Mouse (Mus musculus) testis, adult 2 months (tissue): ENCODE measurements around the gene Cntnap2.

Source experiments
- CTCF ChIP-seq: fragments of 200-500 bp; IDR thresholded peaks from 2 replicates; pipeline ENCODE4 v1.5.1; 2012; ENCODE audit warnings: low read depth, mild to moderate bottlenecking, inconsistent platforms, low read length, moderate library complexity; ENCODE audit not compliant: control insufficient read depth, insufficient read depth, insufficient replicate concordance
- POLR2A ChIP-seq: fragments of 200-500 bp; IDR thresholded peaks from 2 replicates; pipeline ENCODE4 v1.6.1; 2012; ENCODE audit warnings: low read depth, mild to moderate bottlenecking, inconsistent platforms, low read length, moderate library complexity; ENCODE audit not compliant: control insufficient read depth

GRCm38 (mm10) chr6:45647017-45647416, 587.9 kb downstream of the Cntnap2 start:
- TF ChIP-seq POLR2A = no peak
- TF ChIP-seq CTCF = no peak
